Mouse (Mus musculus): ENCODE data around the gene Pla2g2c.

The Pla2g2c gene

GRCm38 (mm10) chr4:138748369-138749072 is 23.9 kb downstream of the Pla2g2c start:
- no peak for DNase-seq (ENCODE audit: low spot score in 2 of 2)

DNA sequence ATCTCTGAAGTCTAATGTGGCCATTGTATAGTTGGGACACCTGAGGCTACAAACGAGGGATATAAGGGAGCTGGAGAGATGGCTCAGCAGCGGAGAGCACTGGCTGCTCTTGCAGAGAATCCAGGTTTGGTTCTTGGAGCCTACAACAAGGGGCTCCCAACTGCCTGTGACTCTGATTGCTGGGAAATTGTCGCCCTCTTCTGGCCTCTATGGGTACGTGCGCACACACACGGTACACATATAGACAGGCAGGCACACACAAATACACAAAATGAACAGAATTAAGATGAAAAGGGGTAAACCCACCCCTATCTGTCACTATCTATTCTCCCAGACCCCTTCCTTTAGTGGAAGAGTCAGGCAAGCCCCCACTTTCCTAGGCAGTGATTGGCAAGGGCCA is 28.0 kb downstream of the Pla2g2c start:
- no peak for DNase-seq (ENCODE audit: low spot score in 2 of 2)

GRCm38 (mm10) chr4:138753608-138754007 is 29.0 kb downstream of the Pla2g2c start:
- DNase-seq (ENCODE audit: low spot score in 2 of 2) = no peak

- DNase-seq (ENCODE audit: low spot score in 2 of 2) = no peak
Observed at GRCm38 (mm10) chr4:138754432-138754831, 29.8 kb downstream of the Pla2g2c start.

- no peak for DNase-seq (ENCODE audit: low spot score in 2 of 2)
Observed at GRCm38 (mm10) chr4:138755439-138755838, 30.8 kb downstream of the Pla2g2c start.

DNA sequence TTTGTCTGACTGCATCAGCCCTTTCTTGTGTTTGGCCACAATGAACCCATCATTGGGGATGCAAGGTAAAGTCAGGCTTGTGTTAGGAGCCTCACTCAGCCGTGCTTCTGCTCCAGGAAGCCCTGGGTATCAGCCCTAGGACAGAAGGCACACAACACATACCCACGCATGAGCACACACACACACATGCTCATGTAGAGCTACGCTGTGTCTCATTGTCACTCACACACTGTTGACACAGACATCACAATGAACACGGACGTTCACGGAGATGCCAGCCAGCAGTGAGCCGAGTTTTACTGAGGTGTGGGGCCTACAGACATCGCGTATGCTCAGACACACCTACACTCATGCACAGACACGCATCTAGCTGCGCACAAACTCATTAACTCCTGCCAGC is 31.4 kb downstream of the Pla2g2c start:
- DNase-seq (ENCODE audit: low spot score in 2 of 2) = no peak

GRCm38 (mm10) chr4:138757416-138757815 is 32.8 kb downstream of the Pla2g2c start, which contains the start of gene Pla2g2f:
Gene Pla2g2f (minus strand): TSS chr4:138757626.
- no peak for DNase-seq (ENCODE audit: low spot score in 2 of 2)

GRCm38 (mm10) chr4:138762266-138762665 is 37.7 kb downstream of the Pla2g2c start:
- DNase-seq (ENCODE audit: low spot score in 2 of 2) = no peak

- no peak for DNase-seq (ENCODE audit: low spot score in 2 of 2)
Observed at GRCm38 (mm10) chr4:138771970-138772369, 47.4 kb downstream of the Pla2g2c start.

GRCm38 (mm10) chr4:138772386-138772785 is 47.8 kb downstream of the Pla2g2c start:
- DNase-seq (ENCODE audit: low spot score in 2 of 2) = no peak

DNA sequence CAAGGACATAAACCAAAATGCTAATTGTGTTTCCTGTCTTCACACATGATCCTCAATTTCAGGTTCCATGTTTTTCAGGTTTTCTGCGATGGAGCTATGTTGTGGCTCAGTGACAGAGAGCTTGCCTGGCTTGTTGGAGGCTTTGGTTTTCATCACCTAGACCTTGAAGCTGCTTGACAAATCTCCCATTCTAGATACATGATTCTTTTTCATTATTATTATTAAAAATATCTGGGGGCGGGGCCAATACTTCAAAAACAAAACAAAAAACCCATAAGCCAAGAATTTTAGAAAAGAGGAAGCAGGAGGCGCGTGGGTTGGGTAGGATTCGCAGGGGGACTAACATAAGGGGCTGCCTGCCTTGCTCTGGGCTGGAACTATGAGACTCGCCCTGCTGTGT is 50.8 kb downstream of the Pla2g2c start, which contains the start of gene Pla2g2d:
Gene Pla2g2d (plus strand): TSS at position 301 of the 400 bp plus-strand sequence.
- no peak for DNase-seq (ENCODE audit: low spot score in 2 of 2)

DNA sequence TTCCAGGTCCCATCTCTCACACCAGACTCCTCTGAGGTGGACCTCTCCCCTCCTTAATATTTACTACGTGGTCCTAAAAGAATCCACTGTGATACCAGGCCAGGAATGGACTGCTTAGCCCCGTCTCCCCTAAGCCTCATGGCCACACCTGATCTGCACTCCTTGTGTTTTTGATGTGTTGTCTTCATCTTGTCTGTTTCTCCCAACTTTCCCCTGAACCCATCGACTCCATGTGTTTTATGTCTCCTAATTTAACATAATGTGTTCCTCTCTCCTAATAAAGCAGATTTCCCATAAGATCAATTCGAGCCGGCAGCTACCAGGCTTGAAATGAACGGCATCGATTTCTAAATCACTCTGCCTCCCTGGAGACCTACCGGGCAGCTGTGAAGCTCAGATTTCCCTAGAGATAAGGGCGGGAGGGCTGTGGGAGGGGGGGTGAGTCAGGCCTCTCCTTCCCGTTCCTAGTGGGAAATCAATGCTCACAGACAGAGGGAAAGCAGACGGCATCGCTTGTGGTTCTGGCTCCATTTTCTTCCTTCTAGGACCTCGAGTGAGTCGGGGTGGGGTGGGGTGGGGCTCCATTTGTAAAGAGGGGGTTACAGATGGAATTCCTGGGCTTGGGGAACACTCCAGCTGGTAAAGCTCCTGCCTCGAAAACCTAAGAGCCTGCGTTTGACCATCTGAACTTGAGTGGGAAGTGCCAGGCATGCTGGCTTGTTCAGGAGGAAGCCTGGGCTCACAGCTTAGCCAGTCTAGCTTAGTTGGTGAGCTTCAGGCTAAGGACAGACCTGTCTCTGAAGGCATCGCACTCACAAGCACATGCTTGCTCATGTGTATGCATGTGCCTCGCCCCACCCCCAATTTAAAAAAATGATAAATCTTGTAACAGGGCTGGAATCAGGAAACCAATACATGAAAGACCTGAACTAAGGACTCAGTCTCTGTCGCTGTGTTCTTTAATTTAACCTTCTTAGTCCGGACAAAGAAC is 53.1 kb downstream of the Pla2g2c start:
- DNase-seq (ENCODE audit: low spot score in 2 of 2) = no peak

DNA sequence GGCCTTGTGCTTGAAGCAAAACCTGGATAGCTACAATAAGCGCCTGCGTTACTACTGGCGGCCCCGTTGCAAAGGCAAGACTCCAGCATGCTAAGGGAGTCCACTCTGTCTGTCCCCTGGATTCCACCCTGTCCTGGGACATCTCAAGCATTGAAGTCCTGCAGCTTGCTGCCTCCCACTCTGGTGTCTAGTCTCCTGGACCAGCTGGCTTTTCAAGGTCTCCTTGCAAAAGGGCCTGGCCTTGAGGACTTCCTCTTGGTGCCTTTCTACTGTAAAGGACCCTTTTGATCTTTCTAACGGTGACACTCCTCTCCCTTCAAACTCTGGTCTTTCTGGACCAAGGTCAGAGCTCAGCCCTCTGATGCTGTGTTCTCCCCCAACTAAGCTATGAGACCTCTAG is 55.7 kb downstream of the Pla2g2c start:
- no peak for DNase-seq (ENCODE audit: low spot score in 2 of 2)

DNA sequence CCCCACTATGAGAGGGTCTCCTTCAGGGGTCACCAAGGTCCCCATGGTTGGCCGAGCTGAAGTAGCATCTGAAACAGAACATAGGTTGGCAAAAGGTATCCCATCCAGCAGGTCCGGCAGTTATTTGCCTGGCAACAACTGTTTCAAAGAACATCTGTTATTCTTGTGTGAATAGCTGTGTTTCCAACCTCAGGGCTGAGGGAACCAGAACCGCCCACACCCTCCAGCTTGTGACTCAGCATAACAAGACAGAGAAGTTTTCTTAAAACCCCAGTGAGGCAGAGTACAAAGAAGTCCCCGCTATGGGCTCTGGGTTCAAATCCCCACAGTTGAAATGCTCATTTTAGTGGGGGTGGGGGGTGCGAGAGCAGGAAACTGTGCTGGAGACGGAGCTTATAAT is 57.5 kb downstream of the Pla2g2c start:
- no peak for DNase-seq (ENCODE audit: low spot score in 2 of 2)

DNA sequence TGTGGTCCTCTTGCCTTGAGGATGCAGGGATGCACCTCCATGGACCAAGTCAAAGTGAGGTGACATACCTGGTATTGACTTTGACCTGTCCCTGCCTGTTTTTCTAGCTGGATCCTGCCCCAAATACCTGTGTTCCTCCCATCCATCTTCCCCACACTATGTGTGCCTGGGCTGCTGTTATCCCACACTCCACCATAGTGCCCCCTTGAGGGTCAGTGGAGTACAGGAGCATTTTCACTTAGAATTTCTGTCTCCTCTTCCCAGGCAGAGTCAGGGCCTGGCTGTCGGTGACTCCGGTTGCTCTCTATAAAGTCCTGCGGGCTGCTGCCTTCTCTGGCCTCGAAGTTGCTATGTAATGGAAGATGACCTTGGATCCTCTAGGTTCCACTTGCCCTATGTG is 61.1 kb downstream of the Pla2g2c start:
- no peak for DNase-seq (ENCODE audit: low spot score in 2 of 2)

GRCm38 (mm10) chr4:138786141-138786540 is 61.5 kb downstream of the Pla2g2c start:
- DNase-seq (ENCODE audit: low spot score in 2 of 2) = no peak

DNA sequence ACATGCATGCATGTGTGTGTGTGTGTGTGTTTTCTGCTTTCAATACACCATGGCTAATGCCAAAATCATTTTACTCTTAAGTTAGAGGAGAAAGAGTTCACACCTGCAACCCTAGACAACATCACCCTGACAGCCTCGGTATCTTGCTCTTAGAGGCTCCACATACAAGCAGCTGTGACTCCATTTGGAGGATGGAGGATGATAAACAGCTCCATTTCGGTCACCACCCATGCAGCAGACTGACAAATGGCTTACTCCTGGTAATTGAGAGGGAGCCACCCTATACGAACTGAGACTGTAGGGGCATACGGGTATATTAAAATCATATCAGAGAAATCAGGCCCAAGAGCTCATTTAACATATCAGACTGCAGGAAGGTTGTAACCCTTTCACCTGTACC is 63.8 kb downstream of the Pla2g2c start:
- DNase-seq (ENCODE audit: low spot score in 2 of 2) = no peak

- no peak for DNase-seq (ENCODE audit: low spot score in 2 of 2)
Observed at GRCm38 (mm10) chr4:138791452-138791851, 66.9 kb downstream of the Pla2g2c start.

- DNase-seq (ENCODE audit: low spot score in 2 of 2) = no peak
Observed at GRCm38 (mm10) chr4:138792599-138792998, 68.0 kb downstream of the Pla2g2c start.

- no peak for DNase-seq (ENCODE audit: low spot score in 2 of 2)
Observed at GRCm38 (mm10) chr4:138793276-138793675, 68.7 kb downstream of the Pla2g2c start.

- no peak for DNase-seq (ENCODE audit: low spot score in 2 of 2)
Observed at GRCm38 (mm10) chr4:138794344-138794743, 69.8 kb downstream of the Pla2g2c start.

Data from spleen, postnatal 14 days (tissue).